Mouse (Mus musculus): ENCODE measurements around the gene Fam183b. TPM values are rescaled to one million over a fixed set of nuclear protein-coding genes. Genes with fewer than 3 reads are reported as not detected.

Gene Fam183b
- total RNA-seq (2023), result not detected

GRCm38 (mm10) chr11:58801558-58802228 lies at the start of gene Fam183b:
TSS of gene Fam183b (minus strand) at chr11:58801960.

DNA sequence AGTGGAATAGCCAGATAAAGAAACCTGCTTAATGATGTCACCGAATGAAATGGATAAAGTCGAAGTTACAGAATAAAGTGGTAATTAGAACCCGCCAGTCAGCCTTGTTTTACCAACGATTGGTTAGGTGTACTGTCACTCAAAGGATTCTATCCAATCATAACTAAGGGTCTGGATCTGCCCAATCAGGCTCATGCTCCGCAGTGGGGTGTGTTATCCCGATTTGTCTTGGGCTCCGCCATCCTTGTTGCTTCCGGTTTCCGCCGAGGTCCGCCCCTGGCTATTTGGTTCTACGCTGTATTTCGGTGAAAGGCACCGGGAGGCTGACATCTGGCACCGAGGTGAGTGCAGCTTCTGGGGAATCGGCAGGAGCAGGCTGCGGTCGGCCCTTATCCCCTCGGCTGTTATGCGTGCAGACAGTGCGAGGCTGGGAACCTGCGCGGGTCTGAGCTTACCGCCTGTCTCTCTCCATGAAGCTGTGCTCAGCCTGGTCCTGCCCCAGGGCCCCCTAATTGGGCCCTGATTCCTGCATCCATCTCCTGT lies 45.2 kb upstream of the Fam183b start, which contains the start of gene Gm12258:
Gene Gm12258 (plus strand): TSS at position 240 of the 543 bp plus-strand sequence.

DNA sequence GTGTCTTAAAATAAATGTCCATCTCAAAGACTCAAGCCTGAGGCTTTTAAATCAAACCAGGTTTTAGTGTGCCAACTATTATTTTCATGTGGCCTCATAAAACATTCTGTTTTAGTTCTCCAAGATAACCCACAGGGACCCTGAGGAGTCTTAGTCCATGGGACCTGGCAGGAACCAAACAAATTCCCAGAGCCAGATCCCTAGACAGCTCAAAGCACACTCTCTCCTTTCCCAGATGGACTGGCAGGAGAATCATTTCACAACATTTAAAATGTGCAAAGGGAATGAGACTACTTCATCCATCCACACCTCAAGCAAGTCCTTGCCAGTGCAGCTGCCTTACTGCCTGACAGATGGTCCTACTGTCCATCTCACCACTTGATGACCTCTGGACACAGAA lies 37.2 kb upstream of the Fam183b start, which contains the start of gene Olfr311:
Gene Olfr311 (plus strand): TSS at position 301 of the 400 bp plus-strand sequence.

GRCm38 (mm10) chr11:58828937-58829336 lies 27.2 kb upstream of the Fam183b start, which contains the start of gene Olfr312:
TSS of gene Olfr312 (plus strand) at chr11:58829237.

GRCm38 (mm10) chr11:58814700-58815099 lies 12.9 kb upstream of the Fam183b start, which contains the start of gene Olfr313:
TSS of gene Olfr313 (plus strand) at chr11:58815000.

DNA sequence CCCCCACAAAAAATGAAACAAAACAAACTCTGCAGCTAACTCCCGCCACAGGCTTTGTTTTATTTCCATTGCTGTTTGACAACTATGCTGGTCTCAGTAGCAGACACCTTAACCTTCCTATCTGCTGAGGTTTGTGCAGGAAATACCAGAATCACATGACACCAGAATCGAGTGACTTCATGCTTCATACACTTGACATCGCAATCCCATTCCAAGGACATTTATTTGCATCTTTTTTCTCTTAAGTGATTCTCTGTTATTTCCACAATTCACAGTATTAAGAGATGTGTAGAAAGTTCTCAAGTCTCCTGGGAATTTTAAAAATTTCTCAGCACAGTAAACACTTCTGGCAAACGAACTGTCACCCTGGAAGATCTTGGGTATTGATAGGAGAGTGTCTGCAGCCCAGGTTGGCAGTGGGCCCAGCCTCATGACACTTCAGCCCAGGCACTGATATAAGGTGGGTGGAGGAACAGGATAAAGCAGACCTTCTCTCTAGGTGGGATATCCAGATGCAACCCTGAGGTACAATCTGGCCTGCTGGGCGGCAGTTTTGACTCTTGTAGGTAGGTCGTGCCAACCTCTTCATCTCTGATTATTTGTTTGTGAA lies 19.2 kb downstream of the Fam183b start, which contains the start of gene Olfr314:
Gene Olfr314 (plus strand): TSS at position 473 of the 610 bp plus-strand sequence.

GRCm38 (mm10) chr11:58772888-58773287 lies 28.9 kb downstream of the Fam183b start, which contains the start of gene Olfr315:
TSS of gene Olfr315 (plus strand) at chr11:58773188.

GRCm38 (mm10) chr11:58752434-58752833 lies 49.3 kb downstream of the Fam183b start, which contains the start of gene Olfr316:
TSS of gene Olfr316 (plus strand) at chr11:58752734.

Other genes with a start within 250 kb of the Fam183b start
- 0.53 TPM for gene Olfr328, start 246.3 kb downstream of the Fam183b start, total RNA-seq (2023)
- gene Olfr224, start 231.4 kb downstream of the Fam183b start, total RNA-seq (2023), result not detected
- gene Olfr325, start 224.2 kb downstream of the Fam183b start, total RNA-seq (2023), result not detected
- gene Olfr324, start 206.8 kb downstream of the Fam183b start, total RNA-seq (2023), result not detected
- gene 2210407C18Rik, start 185.9 kb downstream of the Fam183b start, total RNA-seq (2023), result not detected
- not detected for gene Olfr323, start 171.5 kb downstream of the Fam183b start, total RNA-seq (2023)
- gene Trim58, start 161.5 kb downstream of the Fam183b start, total RNA-seq (2023), result not detected
- gene Olfr322, start 143.2 kb downstream of the Fam183b start, total RNA-seq (2023), result not detected
- not detected for gene Olfr320, start 120.9 kb downstream of the Fam183b start, total RNA-seq (2023)
- not detected for gene Olfr319, start 102.8 kb downstream of the Fam183b start, total RNA-seq (2023)
- 0.47 TPM for gene Olfr318, start 77.9 kb downstream of the Fam183b start, total RNA-seq (2023)
- gene Olfr317, start 62.7 kb downstream of the Fam183b start, total RNA-seq (2023), result not detected
- not detected for gene Olfr316, start 49.2 kb downstream of the Fam183b start, total RNA-seq (2023)
- gene Olfr315, start 28.8 kb downstream of the Fam183b start, total RNA-seq (2023), result not detected
- gene Olfr314, start 19.0 kb downstream of the Fam183b start, total RNA-seq (2023), result not detected
- not detected for gene Olfr313, start 13.0 kb upstream of the Fam183b start, total RNA-seq (2023)
- not detected for gene Olfr312, start 27.3 kb upstream of the Fam183b start, total RNA-seq (2023)
- not detected for gene Olfr311, start 37.3 kb upstream of the Fam183b start, total RNA-seq (2023)
- gene Gm12258, start 45.2 kb upstream of the Fam183b start, total RNA-seq (2023), result 9.9 TPM
- 15.7 TPM for gene 2810021J22Rik, start 65.3 kb upstream of the Fam183b start, total RNA-seq (2023)
- gene Zfp39, start 102.3 kb upstream of the Fam183b start, total RNA-seq (2023), result 9.7 TPM
- not detected for gene Btnl10, start 115.9 kb upstream of the Fam183b start, total RNA-seq (2023)
- gene Rnf187, start 137.0 kb upstream of the Fam183b start, total RNA-seq (2023), result 114 TPM
- 18.7 TPM for gene Hist3h2ba, start 147.0 kb upstream of the Fam183b start, total RNA-seq (2023)
- 45.9 TPM for gene Hist3h2a, start 152.7 kb upstream of the Fam183b start, total RNA-seq (2023)
- 0.33 TPM for gene Trim17, start 152.7 kb upstream of the Fam183b start, total RNA-seq (2023)
- gene Trim11, start 176.1 kb upstream of the Fam183b start, total RNA-seq (2023), result 68.5 TPM

Measured in CD4-positive naive resting alpha-beta T cell, adult 57 days (primary cell).